Mouse (Mus musculus): ENCODE measurements around the gene Adarb1.

GRCm38 (mm10) chr10:77451822-77452221, 33.8 kb upstream of the Adarb1 start:
- no peak for TF ChIP-seq CTCF (IDR thresholded peaks at IDR 0.05; ENCODE audit: borderline replicate concordance, insufficient read depth, low read depth, low read length)
- TF ChIP-seq POLR2A (IDR thresholded peaks at IDR 0.05; ENCODE audit: borderline replicate concordance, insufficient read depth, low read length): no peak
